Mouse (Mus musculus): ENCODE data around the gene Lrriq1. TPM values are rescaled to one million over a fixed set of nuclear protein-coding genes. Genes with fewer than 3 reads are reported as not detected.
A peak's percentile ranks its signal among the peaks of the same experiment; 100 is the strongest.

Gene Lrriq1
- polyA plus RNA-seq, 1 experiment from 2014 or later: 17.9 TPM

DNA sequence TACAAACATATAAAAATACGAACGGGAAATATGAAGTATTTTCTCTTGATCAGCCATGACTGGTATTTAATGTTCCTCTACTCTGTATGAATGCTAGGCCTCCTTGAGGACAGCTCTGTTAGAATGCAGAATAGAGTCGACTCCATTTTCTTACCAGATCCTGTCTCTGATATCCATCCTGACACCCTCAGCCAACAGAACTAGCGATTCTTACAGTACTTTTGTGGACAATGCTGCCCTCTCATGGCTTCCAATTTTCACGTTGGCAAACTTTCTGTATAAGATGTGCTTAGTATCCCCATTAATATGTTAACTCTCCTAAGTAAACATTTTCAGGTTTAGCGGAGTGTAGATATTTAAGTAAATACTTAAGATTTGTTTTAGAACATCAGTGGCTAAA lies 94.6 kb downstream of the Lrriq1 start:
- no peak for ATAC-seq (ENCODE audit: low FRiP score, low TSS enrichment)
- H3K9ac ChIP-seq (replicated peaks; ENCODE audit: low read length): no peak overlapping the region
- peak overlapping the region; percentile 31; the same call in 1 of the 2 replicates for H3K4me2 ChIP-seq (replicated peaks; ENCODE audit: low read depth, low read length)
- no peaks in the 10 kb centered on the region for H3K9me3 ChIP-seq (ENCODE audit: low read length)
- no peak overlapping the region for H3K27ac ChIP-seq (ENCODE audit: low read length)
- H3K27me3 ChIP-seq (ENCODE audit: insufficient read depth, low read length): no peaks in the 10 kb centered on the region
- H3K4me3 ChIP-seq (ENCODE audit: low read length): peak overlapping the region; percentile 22
- H3K4me1 ChIP-seq (ENCODE audit: insufficient read depth, low read length): no peaks in the 10 kb centered on the region
- WGBS: 35% methylated on average over 6 of the region's 6 CpGs
- no peaks in the 10 kb centered on the region for H3K36me3 ChIP-seq (ENCODE audit: insufficient read depth, low read length)

DNA sequence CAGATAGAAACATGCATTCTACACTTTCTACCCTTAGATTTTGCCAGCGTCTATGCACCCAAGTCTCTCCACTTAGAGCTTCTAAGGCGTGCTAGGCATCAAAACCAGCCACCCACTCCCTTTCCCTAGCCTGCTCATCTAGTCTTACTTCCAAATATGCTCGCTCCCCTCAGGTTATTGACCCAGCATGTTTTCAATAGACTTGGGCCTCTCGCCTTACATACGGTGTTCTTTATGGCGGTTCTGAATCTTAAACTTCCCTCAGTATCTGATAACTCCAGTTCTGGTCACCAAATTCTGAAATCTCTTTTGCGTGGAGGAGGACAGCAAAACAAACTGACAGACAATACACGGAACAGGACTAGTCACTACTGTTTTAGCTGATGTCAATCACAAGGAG lies 95.5 kb downstream of the Lrriq1 start:
- WGBS: 61% methylated on average over 8 of the region's 8 CpGs
- Histone ChIP-seq H3K9me3 (ENCODE audit: low read length) (no peaks in the 10 kb centered on the region), H3K4me1 (ENCODE audit: insufficient read depth, low read length) (no peaks in the 10 kb centered on the region), H3K36me3 (ENCODE audit: insufficient read depth, low read length) (no peaks in the 10 kb centered on the region), H3K4me2 (replicated peaks; ENCODE audit: low read depth, low read length) (peak overlapping the region; percentile 17; the same call in 1 of the 2 replicates), H3K4me3 (ENCODE audit: low read length) (peak overlapping the region; percentile 16; the same call in 1 of the 2 replicates), H3K27me3 (ENCODE audit: insufficient read depth, low read length) (no peaks in the 10 kb centered on the region), H3K9ac (replicated peaks; ENCODE audit: low read length) (no peak overlapping the region), H3K27ac (ENCODE audit: low read length) (no peak overlapping the region)
- no peak for ATAC-seq (ENCODE audit: low FRiP score, low TSS enrichment)

DNA sequence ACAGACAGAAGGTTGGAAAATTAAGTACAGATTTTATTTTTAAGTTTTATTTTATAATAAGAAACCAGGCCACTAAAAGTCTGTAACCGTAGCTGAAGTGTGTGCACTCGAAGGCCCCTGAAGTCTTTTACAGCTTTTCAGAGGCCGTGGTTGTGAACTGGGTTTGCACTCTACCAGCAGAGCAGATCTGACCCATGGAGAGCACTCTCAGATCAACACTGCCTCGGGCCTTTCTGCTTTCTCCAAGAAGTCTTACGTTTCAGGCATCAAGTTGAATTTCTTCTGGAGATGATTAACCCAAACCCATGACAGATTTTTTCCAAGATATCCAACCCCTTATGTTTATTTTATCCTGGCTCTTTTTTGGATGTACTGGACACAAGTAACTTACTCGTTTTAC lies 121.5 kb downstream of the Lrriq1 start:
- H3K9me3 ChIP-seq (ENCODE audit: low read length): no peaks in the 10 kb centered on the region
- H3K9ac ChIP-seq (replicated peaks; ENCODE audit: low read length): no peak overlapping the region
- ATAC-seq (ENCODE audit: low FRiP score, low TSS enrichment): 0 out of 2 replicates have a peak, but pooled peaks have one; percentile 59
- H3K4me1 ChIP-seq (ENCODE audit: insufficient read depth, low read length): no peaks in the 10 kb centered on the region
- H3K27me3 ChIP-seq (ENCODE audit: insufficient read depth, low read length): no peaks in the 10 kb centered on the region
- H3K27ac ChIP-seq (ENCODE audit: low read length): no peak overlapping the region
- H3K4me2 ChIP-seq (replicated peaks; ENCODE audit: low read depth, low read length): no peak overlapping the region
- 40% methylated on average over 6 of the region's 6 CpGs for WGBS
- no peak overlapping the region for H3K4me3 ChIP-seq (ENCODE audit: low read length)
- H3K36me3 ChIP-seq (ENCODE audit: insufficient read depth, low read length): no peaks in the 10 kb centered on the region

DNA sequence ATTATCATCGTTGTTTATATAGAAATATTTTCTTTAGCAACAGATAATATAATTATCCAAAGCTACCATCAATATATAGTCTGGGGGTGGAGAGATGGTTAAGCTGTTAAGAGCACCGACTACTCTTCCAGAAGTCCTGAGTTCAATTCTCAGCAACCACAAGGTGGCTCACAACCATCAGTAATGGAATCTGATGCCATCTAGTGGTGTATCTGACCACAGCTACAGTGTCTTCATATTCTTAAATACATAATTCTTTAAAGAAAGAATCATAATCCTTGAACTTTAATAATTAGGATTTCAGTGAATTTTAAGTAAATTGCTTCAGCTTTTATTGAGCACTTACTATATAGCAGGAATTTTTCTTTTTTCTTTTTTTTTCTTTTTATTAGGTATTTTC lies 128.0 kb downstream of the Lrriq1 start:
- Histone ChIP-seq H3K4me1 (ENCODE audit: insufficient read depth, low read length) (no peaks in the 10 kb centered on the region), H3K27me3 (ENCODE audit: insufficient read depth, low read length) (no peaks in the 10 kb centered on the region), H3K36me3 (ENCODE audit: insufficient read depth, low read length) (no peaks in the 10 kb centered on the region), H3K9me3 (ENCODE audit: low read length) (no peaks in the 10 kb centered on the region), H3K4me2 (replicated peaks; ENCODE audit: low read depth, low read length) (no peak overlapping the region), H3K4me3 (ENCODE audit: low read length) (no peak overlapping the region), H3K9ac (replicated peaks; ENCODE audit: low read length) (no peak overlapping the region), H3K27ac (ENCODE audit: low read length) (no peak overlapping the region)
- 85% methylated on average over 2 of the region's 2 CpGs for WGBS
- no peak for ATAC-seq (ENCODE audit: low FRiP score, low TSS enrichment)

DNA sequence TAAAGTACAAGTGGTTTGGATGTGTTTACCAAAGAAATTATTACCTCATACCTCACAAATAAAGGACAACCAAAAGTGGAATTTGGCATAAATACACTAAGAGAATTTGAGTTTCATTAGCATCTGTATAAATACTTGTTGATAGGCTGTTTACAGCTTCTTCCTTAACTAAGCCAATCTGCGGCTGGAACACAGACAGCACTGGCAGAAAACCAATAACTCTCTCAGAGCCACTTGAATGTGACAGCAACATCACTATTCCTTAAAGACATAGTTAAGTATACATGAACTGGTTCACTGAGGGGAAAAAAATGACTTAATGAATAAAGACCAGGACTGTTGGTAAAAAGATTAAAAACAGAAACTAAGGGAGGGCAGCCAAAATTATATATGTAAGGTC lies 150.0 kb downstream of the Lrriq1 start:
- no peaks in the 10 kb centered on the region for H3K27me3 ChIP-seq (ENCODE audit: insufficient read depth, low read length)
- H3K4me1 ChIP-seq (ENCODE audit: insufficient read depth, low read length): no peaks in the 10 kb centered on the region
- H3K27ac ChIP-seq (ENCODE audit: low read length): no peak overlapping the region
- no peak overlapping the region for H3K4me2 ChIP-seq (replicated peaks; ENCODE audit: low read depth, low read length)
- H3K4me3 ChIP-seq (ENCODE audit: low read length): no peak overlapping the region
- no peaks in the 10 kb centered on the region for H3K9me3 ChIP-seq (ENCODE audit: low read length)
- H3K9ac ChIP-seq (replicated peaks; ENCODE audit: low read length): no peak overlapping the region
- no peak for ATAC-seq (ENCODE audit: low FRiP score, low TSS enrichment)
- whole genome bisulfite sequencing: 46% methylated on average over 1 of the region's 1 CpGs
- H3K36me3 ChIP-seq (ENCODE audit: insufficient read depth, low read length): no peaks in the 10 kb centered on the region

DNA sequence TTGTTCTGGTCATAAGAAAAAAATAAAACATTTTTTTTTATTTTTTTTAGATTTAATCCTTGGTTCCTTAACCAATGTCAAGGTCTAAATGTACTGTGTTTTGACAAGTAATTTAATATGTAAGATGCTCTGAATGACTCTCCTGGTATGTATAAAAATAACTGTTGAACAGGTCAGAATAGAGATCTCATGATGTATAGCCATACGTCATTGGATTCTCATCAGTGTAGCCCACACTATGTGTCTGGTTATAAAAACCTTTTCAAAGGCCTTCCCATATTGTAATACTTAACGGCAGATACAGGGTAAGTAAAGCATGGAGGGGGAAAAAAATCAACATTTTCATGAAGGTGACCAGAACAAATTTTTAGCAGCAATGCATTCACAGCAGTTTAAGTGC lies 186.5 kb downstream of the Lrriq1 start:
- H3K9me3 ChIP-seq (ENCODE audit: low read length): no peaks in the 10 kb centered on the region
- no peak overlapping the region for H3K4me2 ChIP-seq (replicated peaks; ENCODE audit: low read depth, low read length)
- H3K4me3 ChIP-seq (ENCODE audit: low read length): no peak overlapping the region
- no peak for ATAC-seq (ENCODE audit: low FRiP score, low TSS enrichment)
- H3K4me1 ChIP-seq (ENCODE audit: insufficient read depth, low read length): no peaks in the 10 kb centered on the region
- H3K27ac ChIP-seq (ENCODE audit: low read length): no peak overlapping the region
- no peaks in the 10 kb centered on the region for H3K27me3 ChIP-seq (ENCODE audit: insufficient read depth, low read length)
- H3K36me3 ChIP-seq (ENCODE audit: insufficient read depth, low read length): no peaks in the 10 kb centered on the region
- H3K9ac ChIP-seq (replicated peaks; ENCODE audit: low read length): no peak overlapping the region
- WGBS: 87% methylated on average over 2 of the region's 2 CpGs

DNA sequence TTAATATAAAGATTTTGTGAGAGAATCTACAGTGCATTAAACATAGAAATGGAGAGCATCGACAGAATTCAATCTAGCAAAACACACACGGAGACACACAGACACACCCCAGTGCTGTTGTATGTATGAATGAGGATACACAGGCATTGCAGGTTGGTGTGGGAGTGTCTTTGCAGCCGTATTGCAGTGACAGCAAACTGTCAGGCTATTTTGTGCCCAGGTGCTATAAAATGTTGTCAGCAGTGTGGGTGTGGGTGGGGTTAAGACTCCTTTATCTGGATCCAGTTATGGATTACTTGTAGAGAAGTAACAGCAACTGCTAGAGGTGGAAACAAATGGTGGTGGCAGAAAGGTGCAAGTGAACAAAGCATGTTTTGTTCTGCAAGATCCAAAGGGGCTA lies 189.5 kb downstream of the Lrriq1 start:
- Histone ChIP-seq H3K9ac (replicated peaks; ENCODE audit: low read length) (no peak overlapping the region), H3K9me3 (ENCODE audit: low read length) (no peaks in the 10 kb centered on the region), H3K4me3 (ENCODE audit: low read length) (no peak overlapping the region), H3K27ac (ENCODE audit: low read length) (no peak overlapping the region), H3K4me1 (ENCODE audit: insufficient read depth, low read length) (no peaks in the 10 kb centered on the region), H3K36me3 (ENCODE audit: insufficient read depth, low read length) (no peaks in the 10 kb centered on the region), H3K27me3 (ENCODE audit: insufficient read depth, low read length) (no peaks in the 10 kb centered on the region), H3K4me2 (replicated peaks; ENCODE audit: low read depth, low read length) (no peak overlapping the region)
- no peak for ATAC-seq (ENCODE audit: low FRiP score, low TSS enrichment)
- 61% methylated on average over 3 of the region's 3 CpGs for WGBS

DNA sequence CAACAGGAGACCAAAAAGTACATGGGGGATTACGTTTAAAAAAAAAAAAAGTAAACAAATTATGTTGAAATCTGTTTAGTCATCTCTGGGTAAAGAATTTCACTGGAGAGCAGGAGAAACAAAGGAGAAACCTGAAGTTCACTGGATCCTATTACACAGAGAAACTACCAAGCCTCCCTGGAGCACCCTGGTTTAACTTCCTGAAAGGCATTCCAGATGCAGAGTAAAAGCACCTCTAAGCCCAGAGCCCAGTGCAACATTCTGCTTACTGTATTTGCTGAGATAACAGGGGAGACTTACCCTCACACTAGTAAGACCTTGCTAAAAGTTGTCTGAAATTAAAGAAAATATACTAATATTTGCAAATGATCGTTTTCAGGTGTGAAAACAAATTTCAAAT lies 191.1 kb downstream of the Lrriq1 start:
- Histone ChIP-seq H3K27ac (ENCODE audit: low read length) (no peak overlapping the region), H3K27me3 (ENCODE audit: insufficient read depth, low read length) (no peaks in the 10 kb centered on the region), H3K36me3 (ENCODE audit: insufficient read depth, low read length) (no peaks in the 10 kb centered on the region), H3K4me3 (ENCODE audit: low read length) (no peak overlapping the region), H3K4me1 (ENCODE audit: insufficient read depth, low read length) (no peaks in the 10 kb centered on the region), H3K4me2 (replicated peaks; ENCODE audit: low read depth, low read length) (no peak overlapping the region), H3K9me3 (ENCODE audit: low read length) (no peaks in the 10 kb centered on the region), H3K9ac (replicated peaks; ENCODE audit: low read length) (no peak overlapping the region)
- ATAC-seq (ENCODE audit: low FRiP score, low TSS enrichment): no peak
- WGBS: 46% methylated on average over 2 of the region's 2 CpGs

DNA sequence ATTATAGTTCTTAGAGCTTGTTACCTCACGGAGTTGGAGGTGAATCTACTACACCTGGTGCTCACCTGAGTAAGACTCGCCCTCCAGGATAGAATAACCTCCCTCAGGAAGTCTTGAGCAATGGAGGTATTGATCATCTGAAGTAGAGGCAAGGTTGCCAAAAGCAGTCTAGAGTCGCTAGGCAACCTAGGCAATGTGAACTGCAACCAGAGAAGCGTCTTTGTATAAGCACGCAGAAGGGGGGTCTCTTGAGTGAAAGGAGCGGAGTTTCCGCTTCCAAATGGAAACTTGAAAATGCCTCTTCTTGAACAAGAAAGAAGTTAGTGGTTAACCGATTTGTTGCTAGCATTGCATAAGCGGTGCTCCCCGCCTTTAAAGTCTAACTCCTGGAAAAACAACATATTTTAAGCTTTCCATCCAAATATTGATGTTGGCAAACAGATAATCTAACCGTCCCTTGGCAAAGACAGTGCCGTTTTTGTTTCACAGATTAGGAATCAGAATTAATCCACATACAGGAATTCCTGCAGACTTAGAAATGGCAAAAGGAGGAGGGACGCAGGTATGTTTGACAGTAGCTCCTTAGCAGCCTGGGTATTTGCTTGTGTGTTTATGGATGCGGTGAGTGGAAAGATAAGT lies 201.0 kb downstream of the Lrriq1 start:
- 3% methylated on average over 14 of the region's 14 CpGs for WGBS
- Histone ChIP-seq H3K4me2 (replicated peaks; ENCODE audit: low read depth, low read length) (no peak overlapping the region), H3K9me3 (ENCODE audit: low read length) (no peaks in the 10 kb centered on the region), H3K27me3 (ENCODE audit: insufficient read depth, low read length) (peaks cover 47% of the 10 kb centered on the region), H3K4me3 (ENCODE audit: low read length) (no peak overlapping the region), H3K27ac (ENCODE audit: low read length) (no peak overlapping the region), H3K4me1 (ENCODE audit: insufficient read depth, low read length) (no peaks in the 10 kb centered on the region), H3K36me3 (ENCODE audit: insufficient read depth, low read length) (no peaks in the 10 kb centered on the region), H3K9ac (replicated peaks; ENCODE audit: low read length) (no peak overlapping the region)
- ATAC-seq (ENCODE audit: low FRiP score, low TSS enrichment): no peak

DNA sequence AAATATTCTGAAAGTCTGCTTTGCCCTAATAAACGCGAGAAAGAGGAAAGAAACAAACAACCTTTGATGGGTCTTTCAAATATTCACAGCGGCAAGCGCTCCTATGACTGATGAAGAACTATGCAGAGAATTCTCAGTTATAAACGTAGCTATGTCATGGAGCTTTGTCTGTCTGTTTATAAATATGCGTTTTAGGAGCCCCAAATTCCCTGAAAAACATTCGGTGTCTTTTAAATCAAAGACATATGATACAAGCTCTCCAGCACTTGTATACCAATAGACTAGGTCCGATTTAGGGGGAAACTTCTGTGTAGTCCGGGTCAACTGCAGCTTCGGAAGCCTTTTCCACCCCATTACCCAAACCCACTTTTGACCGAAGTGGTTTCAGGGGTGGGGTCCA lies 205.2 kb downstream of the Lrriq1 start:
- 5% methylated on average over 11 of the region's 11 CpGs for WGBS
- H3K4me2 ChIP-seq (replicated peaks; ENCODE audit: low read depth, low read length): no peak overlapping the region
- H3K27me3 ChIP-seq (ENCODE audit: insufficient read depth, low read length): peaks cover 81% of the 10 kb centered on the region
- H3K36me3 ChIP-seq (ENCODE audit: insufficient read depth, low read length): no peaks in the 10 kb centered on the region
- H3K4me3 ChIP-seq (ENCODE audit: low read length): peak overlapping the region; percentile 55; the same call in 1 of the 2 replicates
- H3K27ac ChIP-seq (ENCODE audit: low read length): no peak overlapping the region
- H3K4me1 ChIP-seq (ENCODE audit: insufficient read depth, low read length): peaks cover 9% of the 10 kb centered on the region
- no peaks in the 10 kb centered on the region for H3K9me3 ChIP-seq (ENCODE audit: low read length)
- ATAC-seq (ENCODE audit: low FRiP score, low TSS enrichment): no peak
- H3K9ac ChIP-seq (replicated peaks; ENCODE audit: low read length): no peak overlapping the region

Data from kidney, embryonic 16.5 days (tissue).